Mouse (Mus musculus): ENCODE results near the gene Tes. TPM values are rescaled to one million over a fixed set of nuclear protein-coding genes. Genes with fewer than 3 reads are reported as not detected.

The Tes gene
- polyA plus RNA-seq (2021; fragmentation: Nextera tagmentation) = 0.87 and 1.1 TPM in 2 replicates
- long read RNA-seq, experiment 1, transcript Tes-202 (7 exons, 2,440 nt) = major isoform, 9 of 10 reads
- long read RNA-seq, experiment 1, partial matches to known transcripts = 1 of 10 reads
- long read RNA-seq, experiment 1, other reads (novel, unspliced or antisense) = 0 of 10 reads
- long read RNA-seq, experiment 2, partial matches to known transcripts = 1 of 1 reads
- long read RNA-seq, experiment 2, other reads (novel, unspliced or antisense) = 0 of 1 reads

GRCm38 (mm10) chr6:17064936-17065790 lies at the start of gene Tes:
Tes (plus strand) TSS chr6:17065149.

Other genes starting within 250 kb of the Tes start
- gene Tfec, start 166.7 kb upstream of the Tes start, polyA plus RNA-seq (2021; fragmentation: Nextera tagmentation) = not detected in 2 replicates
- 32.2 and 40.6 TPM in 2 replicates for gene Cav2, start 216.0 kb downstream of the Tes start, polyA plus RNA-seq (2021; fragmentation: Nextera tagmentation)
- gene Cav1, start 241.2 kb downstream of the Tes start, polyA plus RNA-seq (2021; fragmentation: Nextera tagmentation) = 11.1 and 12.7 TPM in 2 replicates